Mouse (Mus musculus) cerebellum, postnatal 10 days (tissue): ENCODE data around the gene Olfr204.
"Not testable (repeated sequence)": the region's sequence is repeated elsewhere in the genome, so short reads cannot be mapped to it uniquely, and the experiment has no call there.

Experiments
- DNase-seq, 2 experiments: peaks; one replicate each; pipeline ENCODE4 v3.0.0; 2021; ENCODE audit warnings: mixed read lengths in 2 of 2

The Olfr204 gene

GRCm38 (mm10) chr16:59318148-59318547 lies at the start of gene Olfr204:
Olfr204 (minus strand) TSS chr16:59318248.
- no peak for DNase-seq

- DNase-seq = no peak
These were observed 45.8 kb upstream of the Olfr204 start, which contains the start of gene Olfr209 for GRCm38 (mm10) chr16:59363893-59364292. Olfr209 (minus strand) TSS chr16:59363993.

- DNase-seq = no peak
These were observed 31.1 kb upstream of the Olfr204 start, which contains the start of gene Olfr206 for GRCm38 (mm10) chr16:59349146-59349545. Olfr206 (minus strand) TSS chr16:59349246.

GRCm38 (mm10) chr16:59331038-59331437 lies 13.0 kb upstream of the Olfr204 start, which contains the start of gene Olfr205:
Olfr205 (minus strand) TSS chr16:59331138.
- no peak for DNase-seq

- not testable (repeated sequence) for DNase-seq
These were observed 5.2 kb upstream of the Olfr204 start for GRCm38 (mm10) chr16:59323262-59323661.

- DNase-seq = no peak
These were observed 19.5 kb downstream of the Olfr204 start, which contains the start of gene Olfr203 for GRCm38 (mm10) chr16:59298581-59298980. Olfr203 (plus strand) TSS chr16:59298881.

GRCm38 (mm10) chr16:59287576-59287975 lies 30.5 kb downstream of the Olfr204 start:
- DNase-seq = not testable (repeated sequence)

- no peak for DNase-seq
These were observed 31.4 kb downstream of the Olfr204 start, which contains the start of gene Olfr202 for GRCm38 (mm10) chr16:59286693-59287092. Olfr202 (minus strand) TSS chr16:59286793.

- no peak for DNase-seq
These were observed 34.6 kb downstream of the Olfr204 start for GRCm38 (mm10) chr16:59283476-59283875.

- DNase-seq = no peak
These were observed 37.5 kb downstream of the Olfr204 start for GRCm38 (mm10) chr16:59280542-59280941.

GRCm38 (mm10) chr16:59272532-59272931 lies 45.5 kb downstream of the Olfr204 start, which contains the start of gene Olfr201:
Olfr201 (minus strand) TSS chr16:59272632.
- DNase-seq = not testable (repeated sequence)

GRCm38 (mm10) chr16:59269097-59269496 lies 49.0 kb downstream of the Olfr204 start:
- not testable (repeated sequence) for DNase-seq
